8 mouse cellular contexts compared by ENCODE assay signal in genomic region chr8:123317781-123318466, GRCm38 (mm10). TPM values are rescaled to one million over a fixed set of nuclear protein-coding genes. Genes with fewer than 3 reads are reported as not detected.
DNase-seq lines count a peak whose midpoint lies in the region; ATAC-seq lines count a peak whose summit lies in the region.

No protein-coding gene starts in this region.

- H3K27ac ChIP-seq in heart, embryonic 16.5 days (ENCODE audit: low read length) = no peak overlapping the region

- peak; percentile 66 for ATAC-seq in heart, embryonic 16.5 days (replicated peaks; ENCODE audit: extremely low read depth, insufficient read depth, low FRiP score)
- ATAC-seq in activated CD4-positive, CD25-positive, alpha-beta regulatory T cell, adult 4 months = peak; percentile 12
- ATAC-seq in hematopoietic stem cell, adult 5-6 weeks (replicated peaks in 1 of 2; ENCODE audit: insufficient read depth in 1 of 2, low FRiP score in 2 of 2, low TSS enrichment in 1 of 2, low read depth in 1 of 2, poor library complexity in 2 of 2, severe bottlenecking in 2 of 2) = peak; percentile 7 to 31; a peak in 2 of 4 replicates
- peak; percentile 49 for ATAC-seq in megakaryocyte progenitor cell, adult 5-6 weeks (replicated peaks; ENCODE audit: poor library complexity)

- no peak for DNase-seq in heart, adult 8-10 months (ENCODE audit: low spot score)
- no peak for DNase-seq in ovary, postnatal 14 days (ENCODE audit: low spot score)
- no peak for DNase-seq in thymus, adult 18-20 months
- no peak for DNase-seq in adrenal gland, postnatal 10 days

- H3K9ac ChIP-seq in heart, embryonic 16.5 days (ENCODE audit: low read length) = peak overlapping the region; percentile 78

- peak overlapping the region; percentile 88 for H3K4me2 ChIP-seq in heart, embryonic 16.5 days (ENCODE audit: low read depth, low read length)

- H3K27me3 ChIP-seq in heart, embryonic 16.5 days (ENCODE audit: control insufficient read depth, insufficient read depth, low read length) = no peaks in the 10 kb centered on the region; the same call in 1 of the 2 replicates

- no peaks in the 10 kb centered on the region for H3K36me3 ChIP-seq in heart, embryonic 16.5 days (ENCODE audit: control insufficient read depth, insufficient read depth)

- 6% methylated on average over 21 of the region's 21 CpGs for WGBS in heart, embryonic 16.5 days

- H3K9me3 ChIP-seq in heart, embryonic 16.5 days (replicated peaks; ENCODE audit: control insufficient read depth, low read length) = no peaks in the 10 kb centered on the region

- peaks cover 4% of the 10 kb centered on the region; the same call in 1 of the 2 replicates for H3K4me1 ChIP-seq in heart, embryonic 16.5 days (ENCODE audit: control insufficient read depth, insufficient read depth, low read length)

- peak overlapping the region; percentile 75 for H3K4me3 ChIP-seq in heart, embryonic 16.5 days (ENCODE audit: low read length)

RNA-seq across cellular contexts. Expression of gene Fanca, which starts 0.5 kb away (rescaled TPM):
- 15.4 and 16.0 TPM in 2 replicates for polyA plus RNA-seq in heart, embryonic 16.5 days (2015; fragmentation: Nextera tagmentation; extraction: Ambion mirVana)
- 1 to 10 TPM; 5.3 to 7.8 (median 6.3) TPM for total RNA-seq in heart, adult 8-10 months (2022)
- polyA plus RNA-seq in activated CD4-positive, CD25-positive, alpha-beta regulatory T cell, adult 4 months (2017; shearing (Covaris generic)) = 1 to 10 TPM; 4.2 to 5.3 TPM
- total RNA-seq in hematopoietic stem cell, adult 5-6 weeks (2017) = 23.7 and 38.5 TPM in 2 replicates
- 38.1 and 41.3 TPM in 2 replicates for total RNA-seq in megakaryocyte progenitor cell, adult 5-6 weeks (2015)
- total RNA-seq in megakaryocyte progenitor cell, adult 5-6 weeks (2017) = 32.1 and 34.5 TPM in 2 replicates
- 10 to 100 TPM in 1 of 2 experiments, 1 to 10 TPM in 1; 7.7 to 10.6 TPM for total RNA-seq in adrenal gland, postnatal 10 days (2021)

RNA-seq across cellular contexts. Expression of gene Spire2, which starts 14.6 kb away (rescaled TPM):
- polyA plus RNA-seq in heart, embryonic 16.5 days (2015; fragmentation: Nextera tagmentation; extraction: Ambion mirVana) = 0.79 and 0.89 TPM in 2 replicates
- under 1 TPM in 2 of 4 experiments, not detected in 2; 0.16 to 0.22 TPM for total RNA-seq in heart, adult 8-10 months (2022)
- not detected for polyA plus RNA-seq in activated CD4-positive, CD25-positive, alpha-beta regulatory T cell, adult 4 months (2017; shearing (Covaris generic))
- total RNA-seq in hematopoietic stem cell, adult 5-6 weeks (2017) = 0.94 and 4.0 TPM in 2 replicates
- total RNA-seq in megakaryocyte progenitor cell, adult 5-6 weeks (2015) = 0.07 TPM in 1 of 2 replicates, not detected in the other
- 1.3 TPM in 1 of 2 replicates, not detected in the other for total RNA-seq in megakaryocyte progenitor cell, adult 5-6 weeks (2017)
- total RNA-seq in adrenal gland, postnatal 10 days (2021) = 1 to 10 TPM; 2.0 to 2.5 TPM

RNA-seq across cellular contexts. Expression of gene Tcf25, which starts 55.6 kb away (rescaled TPM):
- polyA plus RNA-seq in heart, embryonic 16.5 days (2015; fragmentation: Nextera tagmentation; extraction: Ambion mirVana) = 143 and 152 TPM in 2 replicates
- total RNA-seq in heart, adult 8-10 months (2022) = 100 to 1,000 TPM; 135 to 187 (median 158) TPM
- 10 to 100 TPM; 84.9 to 92.3 TPM for polyA plus RNA-seq in activated CD4-positive, CD25-positive, alpha-beta regulatory T cell, adult 4 months (2017; shearing (Covaris generic))
- 126 and 245 TPM in 2 replicates for total RNA-seq in hematopoietic stem cell, adult 5-6 weeks (2017)
- 73.1 and 90.2 TPM in 2 replicates for total RNA-seq in megakaryocyte progenitor cell, adult 5-6 weeks (2015)
- total RNA-seq in megakaryocyte progenitor cell, adult 5-6 weeks (2017) = 89.8 and 94.1 TPM in 2 replicates
- total RNA-seq in adrenal gland, postnatal 10 days (2021) = 100 to 1,000 TPM; 177 TPM

Comparison
In these comparisons a context has a peak if more than half of its experiments do, and no peak if none do; other contexts are left out.
1. ATAC-seq: peak in every context shown above with its lines; median percentile 66 in heart, embryonic 16.5 days; 49 in megakaryocyte progenitor cell, adult 5-6 weeks; 19 in hematopoietic stem cell, adult 5-6 weeks; 12 in activated CD4-positive, CD25-positive, alpha-beta regulatory T cell, adult 4 months.